Mouse (Mus musculus): ENCODE measurements around the gene Stra6. TPM values are rescaled to one million over a fixed set of nuclear protein-coding genes. Genes with fewer than 3 reads are reported as not detected.

Gene Stra6
- total RNA-seq, 2 experiments from 2014 or later: not detected

DNA sequence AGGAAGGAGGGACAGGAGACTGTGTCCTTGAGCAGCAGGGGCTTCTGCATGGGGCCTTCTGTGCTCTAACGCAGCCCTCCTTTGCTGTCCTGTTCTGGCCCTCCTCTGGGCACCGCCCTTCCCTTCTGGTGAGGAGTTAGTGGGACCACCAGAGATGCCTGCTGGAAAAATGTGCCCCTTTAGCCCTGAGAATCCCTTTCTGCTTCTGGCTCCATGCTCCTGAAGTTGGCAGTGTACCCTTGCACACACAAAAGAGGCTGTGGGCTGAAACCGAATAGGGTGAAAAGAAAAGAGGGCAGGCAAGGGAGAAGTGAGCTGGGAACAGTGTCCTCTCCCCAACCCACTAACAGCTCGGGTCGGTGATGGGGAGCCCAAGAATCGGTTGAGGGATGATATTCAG, 14.4 kb upstream of the Stra6 start:
- ATAC-seq (ENCODE audit: poor library complexity, severe bottlenecking): no peak

DNA sequence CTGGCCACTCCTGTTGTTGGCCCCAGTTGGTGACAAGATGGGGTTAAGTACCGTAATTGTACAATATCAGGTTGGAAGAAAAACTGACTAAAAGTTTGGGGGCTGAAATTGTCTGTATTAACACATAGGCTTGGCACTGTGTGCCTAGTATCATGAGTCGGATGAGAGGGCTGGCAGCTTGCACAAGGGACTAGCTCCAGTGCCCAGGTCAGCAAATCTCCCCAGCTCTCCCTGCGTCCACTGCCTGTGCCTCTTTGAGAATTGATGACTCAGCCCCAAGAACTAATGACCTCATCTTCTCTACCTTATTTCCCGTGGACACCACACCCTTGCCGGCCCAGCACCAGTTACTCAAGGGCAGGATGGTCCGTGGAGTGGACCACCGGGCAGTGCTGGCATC, 13.7 kb upstream of the Stra6 start:
- no peak for ATAC-seq (ENCODE audit: poor library complexity, severe bottlenecking)

DNA sequence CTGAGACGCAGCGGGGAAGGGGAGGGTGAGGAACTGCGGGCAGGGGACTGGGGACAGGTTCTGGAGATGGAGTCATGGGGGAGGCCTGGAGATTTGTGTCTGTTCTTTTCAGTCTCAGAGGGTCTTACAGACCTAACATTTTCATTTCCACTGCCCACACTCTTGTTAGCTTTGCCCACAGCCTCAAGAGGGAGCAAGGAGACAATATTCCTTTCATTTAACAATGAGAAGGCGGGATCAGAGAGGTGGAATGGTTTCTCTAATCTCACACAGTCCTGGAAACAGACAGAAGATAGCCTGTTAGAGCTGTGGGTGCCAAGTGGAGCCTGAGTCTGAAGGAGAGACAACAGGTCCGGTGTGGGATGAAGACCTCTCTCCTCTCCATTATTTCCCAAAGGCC, 11.7 kb upstream of the Stra6 start:
- ATAC-seq (ENCODE audit: poor library complexity, severe bottlenecking): no peak

DNA sequence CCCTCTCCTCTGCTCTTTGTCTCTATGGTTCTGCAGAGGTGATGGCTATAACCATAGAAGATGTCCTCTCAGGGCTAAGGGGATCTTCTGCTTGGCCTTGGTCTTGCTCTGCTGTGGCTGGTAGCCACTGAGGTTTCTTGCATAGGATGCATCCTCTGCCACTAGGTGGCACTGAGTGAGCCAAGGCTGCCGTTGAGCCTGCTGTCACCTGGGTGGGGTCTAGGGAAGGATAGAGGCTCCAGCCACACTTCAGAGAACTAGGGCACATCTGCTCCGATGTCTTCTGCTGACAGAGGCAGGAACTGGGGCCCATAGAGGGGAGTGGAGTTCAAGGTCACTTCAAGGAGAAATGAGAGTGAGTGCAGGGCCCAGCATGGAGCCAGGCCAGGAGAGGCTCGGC, 10.5 kb upstream of the Stra6 start:
- no peak for ATAC-seq (ENCODE audit: poor library complexity, severe bottlenecking)

DNA sequence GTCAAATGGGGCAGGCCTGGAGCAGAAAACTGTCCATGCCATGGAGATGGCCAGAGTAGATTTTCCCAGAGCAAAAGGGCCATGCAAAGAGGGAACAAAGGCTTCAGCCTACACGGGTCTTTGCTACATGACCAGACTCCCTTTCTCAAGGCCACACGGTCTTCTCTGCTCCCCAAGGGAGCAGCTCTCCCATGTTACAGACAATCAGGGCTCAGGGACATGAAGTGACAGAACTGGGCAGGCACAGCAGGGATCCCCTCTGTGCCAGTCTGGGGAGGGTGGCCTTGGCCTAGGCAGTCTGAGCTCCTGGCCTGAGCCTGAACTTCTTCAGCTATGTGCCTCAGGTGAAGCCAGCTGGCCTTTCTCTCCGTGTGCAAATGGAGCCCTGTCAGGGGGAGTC, 10.0 kb upstream of the Stra6 start:
- no peak for ATAC-seq (ENCODE audit: poor library complexity, severe bottlenecking)

DNA sequence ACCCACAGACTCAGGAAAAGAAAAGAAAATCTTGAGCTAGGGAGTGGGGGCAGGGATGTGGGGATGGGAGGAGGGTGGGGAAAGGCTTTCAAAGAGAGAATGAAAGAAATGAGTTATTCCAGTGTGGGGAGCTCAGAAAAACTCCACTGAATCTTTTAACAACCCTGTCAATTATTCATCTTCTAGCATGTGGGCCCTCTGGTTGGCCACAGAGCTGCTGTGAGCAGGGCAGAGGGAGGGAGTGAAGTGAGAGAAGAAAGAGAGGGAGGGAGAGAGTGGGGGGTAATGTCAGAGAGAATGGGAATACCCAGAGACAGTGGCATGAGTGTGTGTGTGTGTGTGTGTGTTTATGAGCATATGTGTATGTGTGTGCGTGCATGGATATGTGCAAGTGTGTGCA, 9.6 kb upstream of the Stra6 start:
- ATAC-seq (ENCODE audit: poor library complexity, severe bottlenecking): no peak

DNA sequence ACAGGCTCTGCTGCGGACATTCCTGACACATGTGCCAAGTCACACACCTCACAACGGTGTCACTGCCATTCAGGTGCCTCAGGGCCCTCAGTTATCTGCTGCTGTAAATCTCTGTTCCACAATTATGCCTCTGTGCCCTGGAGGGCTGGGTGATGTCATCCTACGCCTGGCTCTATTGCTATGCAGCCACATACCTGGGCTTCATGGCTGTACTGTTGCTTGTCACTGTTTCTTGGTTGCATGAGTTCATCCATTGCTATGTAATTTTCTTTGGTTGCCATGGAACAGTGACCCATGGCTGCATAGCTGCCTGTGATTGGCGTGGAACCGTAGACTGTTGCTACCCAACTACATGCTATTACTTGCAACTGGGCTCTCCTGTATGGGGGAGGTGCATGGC, 7.9 kb upstream of the Stra6 start:
- no peak for ATAC-seq (ENCODE audit: poor library complexity, severe bottlenecking)

DNA sequence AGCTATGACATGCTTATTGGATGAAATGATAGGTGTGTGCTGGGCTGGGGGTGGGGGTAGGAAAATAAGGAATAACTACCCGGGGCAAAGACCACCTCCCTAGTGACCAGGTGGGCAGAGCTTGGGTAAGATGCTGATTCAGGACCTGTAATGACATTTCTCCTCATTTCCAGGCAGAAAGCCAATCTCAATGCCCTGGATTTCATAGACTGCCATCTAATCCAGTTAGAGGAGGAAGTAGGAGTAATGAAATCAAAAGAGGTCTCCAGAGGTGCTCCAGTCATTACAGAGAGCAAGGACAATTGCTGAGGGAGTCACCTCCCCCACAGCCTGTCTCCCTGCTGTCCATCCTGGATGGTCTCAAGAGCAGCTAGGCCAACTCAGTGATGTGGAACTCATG, 3.7 kb upstream of the Stra6 start:
- ATAC-seq (ENCODE audit: poor library complexity, severe bottlenecking): no peak

DNA sequence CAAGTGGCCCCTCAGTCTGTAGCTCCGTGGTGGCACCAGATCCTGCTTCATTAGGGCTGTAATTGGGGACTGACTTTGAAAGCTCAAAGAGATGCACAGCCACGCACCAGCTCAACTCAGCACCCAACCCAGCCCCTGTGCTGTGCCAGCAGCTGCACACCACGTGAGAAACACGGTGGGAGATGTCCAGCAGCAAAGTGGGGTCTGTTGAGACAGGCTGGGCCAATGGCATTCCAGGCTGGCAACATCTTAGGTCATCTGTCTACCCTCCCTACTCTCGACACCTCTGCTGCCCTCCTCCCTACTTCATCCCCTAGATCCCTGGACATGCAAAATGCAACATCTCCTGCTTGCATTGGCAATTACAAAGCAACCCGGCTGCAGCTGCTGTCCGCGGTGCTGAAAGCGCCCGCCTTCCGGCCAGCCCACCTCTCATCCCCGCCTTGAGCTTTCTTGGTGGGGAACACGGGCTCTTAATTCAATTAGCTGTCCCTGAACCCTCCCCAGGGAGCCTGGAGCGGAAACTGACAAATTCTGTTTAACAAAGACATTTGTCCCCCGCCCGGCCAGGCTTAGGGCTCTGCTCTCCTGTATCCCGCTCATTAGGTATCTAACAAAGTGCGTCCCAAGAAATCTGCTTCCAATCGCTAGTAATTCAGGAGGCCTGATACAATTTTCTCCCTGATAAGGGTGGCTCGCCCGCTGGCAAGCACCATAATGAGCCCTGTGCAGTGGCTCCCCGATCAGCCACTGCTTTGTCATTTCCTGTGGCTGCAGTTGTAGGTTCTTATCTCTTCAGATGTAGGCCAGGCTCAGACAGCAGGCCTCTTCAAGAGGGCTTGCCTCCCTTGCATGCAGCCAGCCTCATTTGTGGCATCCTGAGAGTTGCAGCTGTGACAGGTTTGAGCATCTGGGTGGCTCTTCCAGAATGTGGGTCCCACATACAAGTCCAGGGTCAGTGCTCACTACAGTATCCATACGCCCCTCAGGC, 2.6 kb upstream of the Stra6 start:
- ATAC-seq (ENCODE audit: poor library complexity, severe bottlenecking): no peak

DNA sequence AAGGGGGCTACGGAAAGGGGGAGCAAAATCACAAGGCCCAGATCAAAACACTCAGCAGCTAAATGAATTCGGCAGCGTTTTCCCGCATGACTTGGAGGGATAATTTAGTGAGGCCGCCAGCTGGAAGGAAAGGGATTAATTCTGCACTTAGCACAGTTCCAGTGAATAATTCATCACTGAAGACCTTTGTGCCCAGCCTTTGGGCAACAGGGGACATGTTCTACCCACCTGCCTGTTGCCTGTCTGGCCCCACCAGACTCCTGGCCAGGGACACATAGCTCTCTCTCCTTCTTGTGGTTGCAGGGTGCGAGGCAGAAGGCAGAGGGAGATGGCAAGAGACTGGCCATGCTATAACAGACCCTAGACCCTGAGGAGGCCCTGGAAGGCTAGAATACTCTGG, 1.9 kb downstream of the Stra6 start:
- ATAC-seq (ENCODE audit: poor library complexity, severe bottlenecking): no peak

DNA sequence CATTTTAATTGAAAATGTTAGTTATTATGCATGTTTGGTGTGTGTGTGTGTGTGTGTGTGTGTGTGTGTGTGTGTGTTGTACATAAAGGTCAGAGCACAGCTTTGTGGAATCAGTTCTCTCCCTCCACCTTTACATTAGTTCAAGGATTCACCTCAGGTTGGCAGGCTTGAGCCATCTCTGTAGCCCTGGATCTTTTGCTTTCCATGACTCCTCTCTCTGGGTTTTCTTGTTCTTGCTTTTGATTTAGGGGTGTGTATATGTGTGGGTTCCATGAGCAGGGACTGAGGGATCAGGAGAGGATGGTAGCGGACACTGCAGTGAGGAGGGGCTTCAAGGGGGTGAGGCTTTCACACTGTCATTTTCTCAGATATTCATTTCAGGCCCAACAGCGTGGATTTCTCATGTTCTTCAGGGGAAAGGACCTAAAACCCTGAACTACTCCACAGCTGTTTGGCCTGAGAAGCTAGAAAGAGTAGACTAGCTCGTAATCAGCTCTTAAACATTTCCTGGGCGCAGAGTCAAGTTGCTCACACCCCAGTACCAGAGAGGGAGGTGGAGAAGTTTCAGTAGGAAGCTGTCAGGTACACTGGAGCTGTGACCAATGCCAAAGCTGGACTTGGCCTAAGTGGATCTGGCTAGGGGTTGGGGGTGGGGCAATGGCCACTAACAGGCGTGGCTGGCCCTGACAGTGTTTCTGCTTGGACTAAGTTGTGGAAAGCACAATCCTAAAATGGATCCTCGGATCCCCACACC, 2.6 kb downstream of the Stra6 start:
- no peak for ATAC-seq (ENCODE audit: poor library complexity, severe bottlenecking)

DNA sequence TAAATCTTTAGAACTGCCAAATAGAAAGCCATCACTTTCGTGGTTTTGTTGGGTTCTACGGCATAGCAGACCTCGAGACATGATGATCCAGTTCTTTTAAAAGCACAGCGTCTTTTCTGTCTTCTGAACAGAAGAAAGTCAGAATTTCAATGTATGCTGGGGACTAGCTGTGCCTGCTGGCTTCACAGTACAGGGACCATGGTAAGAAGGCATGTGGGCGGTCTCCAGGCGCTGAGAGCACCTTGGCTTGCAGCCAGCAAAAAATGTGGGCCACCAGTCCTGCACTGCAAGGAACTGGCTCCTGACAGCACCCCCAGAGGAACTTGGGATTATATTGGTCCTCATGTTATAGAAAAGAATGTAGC, 3.1 kb downstream of the Stra6 start:
- no peak for ATAC-seq (ENCODE audit: poor library complexity, severe bottlenecking)

DNA sequence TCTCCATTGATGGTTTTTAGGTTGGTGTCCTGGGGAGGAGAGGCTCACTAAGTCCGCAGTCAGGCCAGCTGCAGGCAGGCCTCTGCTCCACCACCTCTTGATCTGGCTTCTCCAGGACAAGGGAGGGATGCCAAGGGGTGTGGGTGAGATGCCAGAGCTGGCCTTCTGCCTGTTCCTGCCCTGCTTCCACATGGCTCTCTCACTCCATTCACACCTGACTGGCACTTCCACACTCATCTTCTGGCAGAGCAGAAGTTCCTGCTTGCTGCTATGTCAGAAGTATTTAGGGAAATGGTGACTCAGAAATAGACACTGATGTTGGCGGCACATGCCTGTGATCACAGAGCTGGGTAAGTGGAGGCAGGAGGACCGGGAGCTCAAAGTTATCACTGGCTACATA, 4.0 kb downstream of the Stra6 start:
- ATAC-seq (ENCODE audit: poor library complexity, severe bottlenecking): no peak

DNA sequence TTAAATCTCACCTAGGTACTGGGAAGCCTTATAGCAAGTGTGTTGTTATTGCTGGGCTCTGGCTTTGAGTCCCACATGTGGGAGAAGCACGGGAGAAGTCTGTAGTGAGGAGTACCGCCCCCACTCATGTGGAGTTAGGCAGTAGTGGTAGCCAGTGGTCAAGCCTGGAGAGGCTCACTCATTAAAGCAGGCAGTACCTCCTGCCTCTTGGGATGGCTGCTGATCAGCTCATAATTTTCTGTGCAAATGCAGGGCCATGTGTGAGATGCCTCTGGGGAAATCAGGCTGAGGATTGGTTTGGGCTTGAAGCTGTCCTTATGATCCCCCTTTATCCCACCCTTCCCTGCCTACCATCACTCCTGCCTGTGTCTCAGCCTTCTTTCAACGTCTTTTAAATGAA, 11.0 kb downstream of the Stra6 start:
- ATAC-seq (ENCODE audit: poor library complexity, severe bottlenecking): no peak

DNA sequence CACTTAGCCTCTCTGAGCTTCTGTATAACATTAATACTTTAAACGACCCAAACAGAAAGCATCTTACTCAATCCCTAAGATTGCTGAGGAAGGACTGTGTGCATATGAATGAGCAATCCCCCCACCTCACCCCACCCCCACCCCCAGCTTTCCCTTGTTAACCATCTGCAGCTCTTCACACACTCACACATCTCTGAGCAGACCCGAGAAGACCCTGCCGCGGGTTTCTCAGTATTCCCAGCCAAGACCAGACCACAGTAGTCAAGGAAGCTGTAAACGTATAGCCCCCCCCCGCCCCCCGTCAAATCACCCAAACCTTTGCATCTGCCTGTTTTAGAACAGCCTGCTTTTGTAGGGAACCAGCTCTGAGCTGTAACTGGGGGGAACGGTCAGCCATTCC, 21.0 kb downstream of the Stra6 start:
- no peak for ATAC-seq (ENCODE audit: poor library complexity, severe bottlenecking)

DNA sequence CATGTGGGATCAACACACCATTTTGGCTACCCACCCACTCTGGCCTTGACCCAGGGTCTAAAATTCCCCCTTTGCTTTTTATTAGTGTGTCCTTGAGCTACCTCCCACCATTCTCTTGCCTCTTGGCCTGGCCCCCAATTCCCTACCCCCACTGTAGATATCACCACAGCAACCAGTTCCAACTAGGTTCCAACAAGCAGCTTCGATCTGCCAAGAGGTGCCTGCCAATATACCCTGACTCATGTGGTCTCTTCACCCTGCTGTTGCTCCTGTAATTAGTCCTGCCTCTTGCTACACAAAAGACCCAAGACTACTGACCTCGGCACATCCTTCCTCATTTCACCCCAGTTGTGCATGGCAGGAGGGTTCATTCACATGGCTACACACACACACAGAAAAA, 21.5 kb downstream of the Stra6 start:
- ATAC-seq (ENCODE audit: poor library complexity, severe bottlenecking): no peak

DNA sequence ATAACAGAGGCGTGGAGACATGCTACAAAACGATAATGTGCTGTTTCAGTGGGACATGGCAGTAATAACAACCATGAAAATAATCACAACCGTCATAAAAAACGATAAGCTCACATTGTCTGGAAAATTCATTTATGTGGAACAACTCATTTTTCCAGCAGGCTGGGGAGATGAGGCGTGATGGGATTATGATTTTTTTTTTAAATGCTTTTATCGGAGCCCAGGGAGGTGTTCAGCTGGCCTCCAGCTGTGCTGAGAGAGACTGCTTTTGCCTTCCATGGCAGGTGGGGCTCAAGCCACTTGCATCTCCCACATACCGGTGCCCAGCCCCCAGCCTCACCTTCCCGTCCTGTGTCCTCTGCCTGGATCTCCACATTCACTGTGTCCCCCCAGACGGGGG, 22.6 kb downstream of the Stra6 start:
- ATAC-seq (ENCODE audit: poor library complexity, severe bottlenecking): no peak

DNA sequence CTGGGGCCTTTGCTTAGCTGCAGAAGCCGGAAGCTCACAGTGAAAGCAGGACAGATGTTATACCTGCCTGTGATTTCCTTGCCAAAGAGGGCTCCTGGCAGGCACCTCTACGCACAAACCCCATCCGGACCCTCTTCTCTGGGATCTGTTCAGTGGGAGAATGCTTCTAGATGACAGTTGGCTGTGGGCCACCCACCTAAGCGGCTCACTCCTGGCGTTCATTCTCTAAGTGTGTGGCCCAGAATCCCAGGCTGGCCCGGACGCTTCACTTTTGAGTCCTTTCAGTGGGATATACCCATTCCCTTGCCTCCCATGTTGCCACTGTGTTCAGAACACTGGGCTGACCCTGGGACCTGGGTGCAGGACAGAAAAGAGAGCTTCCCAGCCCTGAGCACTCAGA, 23.3 kb downstream of the Stra6 start:
- ATAC-seq (ENCODE audit: poor library complexity, severe bottlenecking): no peak

DNA sequence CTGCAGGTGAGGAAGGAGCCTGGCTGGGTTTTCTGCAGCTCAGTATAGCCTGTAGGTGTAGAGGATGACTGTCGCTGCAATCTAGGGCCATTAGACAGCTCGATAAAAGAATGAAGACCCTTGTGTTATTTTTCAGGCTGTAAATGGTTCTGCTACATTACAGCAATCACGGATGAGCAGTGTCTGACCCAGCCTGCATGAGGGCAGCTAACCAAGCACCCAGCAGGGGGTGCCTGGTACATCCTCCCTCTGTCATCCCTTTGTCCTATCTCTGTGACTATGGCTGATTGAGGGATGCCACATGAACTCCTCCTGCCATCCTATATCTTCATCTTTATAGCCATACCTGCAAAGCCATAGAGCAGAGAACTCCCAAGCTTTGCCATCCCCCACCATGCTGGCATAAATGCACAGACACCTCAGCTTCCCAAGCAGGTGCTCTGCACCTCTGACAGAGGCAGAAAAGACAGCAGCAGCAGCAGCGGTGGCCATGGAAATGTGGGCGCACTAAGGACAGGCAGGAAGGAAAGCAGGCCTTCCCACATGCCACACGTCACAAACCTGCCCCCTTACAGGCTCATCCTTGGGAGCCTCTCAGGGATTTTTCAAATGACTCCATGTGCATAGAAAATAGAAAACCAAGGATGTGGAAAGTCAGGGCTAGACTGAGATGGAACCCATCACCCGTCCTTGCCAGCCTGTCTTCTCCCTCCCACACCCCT, 23.9 kb downstream of the Stra6 start:
- ATAC-seq (ENCODE audit: poor library complexity, severe bottlenecking): no peak

DNA sequence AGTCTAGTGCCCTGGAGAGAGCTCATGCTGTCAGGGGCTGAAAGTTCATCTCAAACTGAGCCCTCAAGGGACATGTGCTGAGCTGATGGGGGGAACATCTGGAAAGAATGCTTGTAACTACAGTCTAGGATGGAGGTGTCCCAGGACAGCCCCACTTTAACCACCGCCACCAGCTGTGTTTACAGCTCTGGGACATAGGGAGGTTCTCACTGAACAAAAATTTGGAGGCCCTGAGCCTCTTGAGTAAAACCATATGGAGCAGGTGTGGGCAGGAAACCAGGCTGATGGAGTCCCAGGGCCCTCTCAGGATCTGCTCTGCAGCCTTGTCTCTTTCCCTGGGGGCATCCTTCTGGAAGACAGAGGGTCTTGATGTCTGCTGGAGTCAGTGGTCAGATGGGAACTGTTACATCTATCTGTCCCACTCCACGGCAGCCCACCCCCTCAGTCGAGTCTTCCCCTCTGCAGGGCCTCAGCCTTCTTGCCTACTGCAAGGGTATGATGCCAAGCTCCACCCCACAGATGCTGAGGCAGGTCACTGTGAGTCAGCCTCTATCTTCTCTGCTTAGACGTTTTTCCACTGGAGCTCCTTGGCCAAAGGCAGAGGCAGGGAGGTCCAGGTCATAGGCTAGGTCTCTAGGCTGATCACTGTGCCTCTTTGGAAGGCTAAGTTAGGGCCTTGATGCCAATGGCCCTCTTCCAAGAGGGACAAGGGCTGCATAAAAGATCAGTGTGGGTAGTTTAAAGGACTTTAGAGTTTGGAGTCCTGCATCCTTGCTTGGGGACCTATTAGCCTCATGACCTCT, 28.2 kb downstream of the Stra6 start:
- no peak for ATAC-seq (ENCODE audit: poor library complexity, severe bottlenecking)
